ENCODE assay signal across 15 mouse cellular contexts in genomic region chr8:86234696-86235095, GRCm38 (mm10).
"Had no signal": no experiment of that assay in that cellular context is flagged by ENCODE, and none has a peak within 500 bp of the region (broad histone marks: within the 10 kb centered on the region; RNA-seq: fewer than 3 reads in every experiment).

No protein-coding gene starts in this region.

- DNase-seq: gastrocnemius, postnatal 14 days; gastrocnemius, postnatal 36 days; heart, adult 18-20 months; heart, postnatal 14 days; kidney, adult 11 months; kidney, adult 2 months; kidney, adult 9 months; kidney, postnatal 14 days; kidney, postnatal 36 days; layer of hippocampus, adult 9-11 months; layer of hippocampus, postnatal 36 days; left cerebral cortex, postnatal 4 days had no signal

- ATAC-seq: hindbrain, postnatal 0 days; intestine, embryonic 16.5 days; liver, embryonic 12.5 days had no signal
